Mouse (Mus musculus) embryo, embryonic 11.5 days (tissue): ENCODE measurements at regions not wholly inside any gene's neighbourhood (a gene's known extent, or its start where the extent isn't known, plus 50 kb on each side); places are given as distances from the start of the nearest gene placed in this dataset.

ENCODE experiments used
- DNase-seq: peaks from one replicate; pipeline ENCODE4 v3.0.0-alpha.2; 2012; ENCODE audit warnings: low read depth, low spot score

GRCm38 (mm10) chr17:14610791-14611522, 83.1 kb downstream of the Thbs2 start:
- no peak for DNase-seq

GRCm38 (mm10) chr17:14608845-14609244, 85.2 kb downstream of the Thbs2 start:
- no peak for DNase-seq

GRCm38 (mm10) chr17:14606356-14606989, 87.6 kb downstream of the Thbs2 start:
- DNase-seq: no peak

GRCm38 (mm10) chr17:14599681-14600080, 94.4 kb downstream of the Thbs2 start:
- DNase-seq: no peak

- no peak for DNase-seq
Observed at GRCm38 (mm10) chr17:14596470-14596869, 97.6 kb downstream of the Thbs2 start.

- DNase-seq: no peak
Observed at GRCm38 (mm10) chr17:14595525-14595924, 98.5 kb downstream of the Thbs2 start.

GRCm38 (mm10) chr17:14588086-14588817, 105.8 kb downstream of the Thbs2 start:
- no peak for DNase-seq

- DNase-seq: no peak
Observed at GRCm38 (mm10) chr17:14579671-14580070, 114.4 kb downstream of the Thbs2 start.

GRCm38 (mm10) chr17:14578721-14579120, 115.3 kb downstream of the Thbs2 start:
- DNase-seq: no peak

- no peak for DNase-seq
Observed at GRCm38 (mm10) chr17:14578194-14578593, 115.8 kb downstream of the Thbs2 start.

- no peak for DNase-seq
Observed at GRCm38 (mm10) chr17:14576159-14576558, 117.9 kb downstream of the Thbs2 start.

GRCm38 (mm10) chr17:14571143-14571542, 122.9 kb downstream of the Thbs2 start:
- DNase-seq: no peak

GRCm38 (mm10) chr17:14570266-14570775, 123.7 kb downstream of the Thbs2 start:
- no peak for DNase-seq

GRCm38 (mm10) chr17:14562191-14562590, 131.8 kb downstream of the Thbs2 start:
- DNase-seq: no peak

- DNase-seq: no peak
Observed at GRCm38 (mm10) chr17:14557214-14557613, 136.8 kb downstream of the Thbs2 start.

GRCm38 (mm10) chr17:14553195-14553594, 140.8 kb downstream of the Thbs2 start:
- DNase-seq: no peak

- DNase-seq: no peak
Observed at GRCm38 (mm10) chr17:14552081-14552480, 142.0 kb downstream of the Thbs2 start.

GRCm38 (mm10) chr17:14551610-14552009, 142.4 kb downstream of the Thbs2 start:
- DNase-seq: no peak

- DNase-seq: peak; percentile 46
Observed at GRCm38 (mm10) chr17:14545822-14546473, 148.1 kb downstream of the Thbs2 start.

GRCm38 (mm10) chr17:14544343-14545002, 149.6 kb downstream of the Thbs2 start:
- no peak for DNase-seq

- no peak for DNase-seq
Observed at GRCm38 (mm10) chr17:14541035-14541434, 153.0 kb downstream of the Thbs2 start.
